Mouse (Mus musculus) urinary bladder, postnatal 14 days (tissue): ENCODE measurements around the gene Mical2.
A peak's percentile ranks its signal among the peaks of the same experiment; 100 is the strongest.

Source experiments
- DNase-seq: peaks from one replicate; pipeline ENCODE4 v3.0.0; 2021; ENCODE audit warnings: low spot score

The Mical2 gene

DNA sequence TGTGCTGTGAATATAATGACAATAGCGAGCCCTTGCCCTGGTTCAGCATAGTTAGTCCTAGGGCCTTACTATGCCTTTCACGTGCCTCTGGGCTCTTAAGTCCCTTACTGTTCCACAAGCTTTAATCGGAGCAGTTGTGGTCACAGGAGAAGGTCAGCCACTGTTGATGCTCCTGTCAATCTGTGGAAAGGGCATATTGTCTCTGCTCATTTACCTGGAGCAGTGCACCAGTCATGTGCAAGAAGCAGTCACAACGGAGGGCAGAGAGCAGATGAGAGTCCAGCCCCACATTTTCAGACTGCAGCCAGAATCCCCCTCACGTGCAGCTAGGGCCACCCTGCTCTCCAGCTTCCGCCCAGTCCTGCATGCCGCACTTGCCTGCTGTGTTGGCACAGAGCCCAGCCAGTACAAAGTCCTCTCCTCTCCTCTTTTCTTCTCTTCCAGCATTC lies 128.9 kb downstream of the Mical2 start:
- no peak for DNase-seq

DNA sequence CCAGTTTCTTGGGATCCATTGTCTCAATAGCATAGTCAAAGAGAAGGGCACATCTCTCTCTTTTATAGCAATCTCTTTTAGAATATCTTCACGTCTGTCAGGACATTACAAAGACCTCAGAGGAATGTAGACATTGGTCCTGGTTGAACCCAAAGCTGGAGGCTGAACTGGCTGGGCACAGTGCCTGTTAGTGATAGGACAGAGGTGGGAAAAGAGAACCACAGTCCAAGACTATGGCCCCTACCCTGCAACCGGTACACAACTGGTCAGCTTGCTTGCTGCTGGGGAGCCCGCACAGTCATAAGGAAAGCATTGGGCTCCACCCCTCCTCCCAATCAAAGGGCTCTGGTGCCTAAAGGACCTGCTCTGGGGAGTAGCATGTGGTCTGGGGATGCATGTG lies 133.9 kb downstream of the Mical2 start:
- no peak for DNase-seq

DNA sequence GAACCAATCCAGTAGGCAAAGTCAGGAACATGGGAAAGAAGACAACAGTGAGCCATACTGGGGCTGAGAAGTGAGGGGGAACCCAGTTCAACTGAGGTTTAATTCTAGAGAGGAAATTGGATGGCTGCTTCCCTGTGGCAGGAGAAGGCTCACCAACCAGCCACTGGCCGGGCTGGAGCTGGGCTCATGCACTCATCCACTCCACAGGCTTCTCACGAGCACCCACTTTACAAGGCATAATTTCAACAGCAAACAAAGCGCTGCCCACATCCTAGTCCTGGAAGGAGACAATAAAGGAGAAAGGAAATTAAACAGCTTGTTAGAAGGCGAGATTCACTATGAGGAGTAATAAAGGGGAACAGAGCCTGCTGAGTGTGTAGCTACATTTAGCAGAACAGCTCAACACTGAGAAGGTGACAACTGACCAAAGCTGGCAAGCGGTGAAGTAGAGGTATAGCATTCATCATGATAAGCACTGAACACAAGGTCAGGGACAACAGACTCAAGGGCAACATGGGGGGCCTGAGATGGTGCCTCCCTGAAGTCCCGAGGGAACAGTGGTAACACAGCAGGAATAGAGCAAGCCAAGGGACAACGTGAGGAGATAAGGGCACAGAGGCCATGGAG lies 137.0 kb downstream of the Mical2 start:
- no peak for DNase-seq

DNA sequence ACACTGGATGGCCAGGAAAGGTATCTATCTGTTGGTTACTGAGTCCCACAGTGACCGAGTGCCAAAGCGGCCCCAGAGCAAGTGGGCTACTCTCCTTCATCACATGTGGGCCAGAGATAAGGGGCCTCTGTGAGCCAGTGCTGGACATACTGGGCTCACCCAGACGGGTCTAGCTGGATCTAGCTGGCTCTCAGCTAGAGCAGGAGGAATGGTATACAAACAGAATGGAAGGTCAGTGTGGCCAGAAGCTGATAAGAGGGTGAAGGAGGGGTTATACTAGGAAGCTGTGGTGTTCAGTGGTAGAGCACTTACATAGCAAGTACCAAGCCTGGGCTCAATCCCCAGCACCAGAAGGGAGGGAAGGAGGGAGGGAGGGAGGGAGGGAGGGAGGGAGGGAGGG lies 140.2 kb downstream of the Mical2 start:
- DNase-seq = no peak

DNA sequence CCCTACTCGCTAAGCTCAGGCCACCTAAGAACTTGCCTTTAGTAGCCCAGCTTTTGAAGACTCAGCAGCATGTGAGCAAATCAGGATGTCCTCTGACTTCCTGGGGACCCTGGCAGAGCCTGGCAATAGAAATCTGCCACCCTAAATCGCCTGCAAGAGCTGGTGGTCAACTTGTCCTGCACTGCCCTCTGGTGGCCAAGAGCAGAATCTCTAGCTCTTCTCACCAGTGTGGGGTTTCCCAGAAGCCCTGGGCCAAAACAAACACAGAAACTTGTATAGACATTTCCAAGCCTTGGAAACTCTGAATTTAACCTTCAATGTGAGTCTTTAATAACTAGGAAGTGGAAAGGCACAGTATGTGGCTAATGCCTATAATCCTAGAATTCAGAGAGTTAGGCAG lies 143.4 kb downstream of the Mical2 start:
- peak; percentile 90 for DNase-seq

DNA sequence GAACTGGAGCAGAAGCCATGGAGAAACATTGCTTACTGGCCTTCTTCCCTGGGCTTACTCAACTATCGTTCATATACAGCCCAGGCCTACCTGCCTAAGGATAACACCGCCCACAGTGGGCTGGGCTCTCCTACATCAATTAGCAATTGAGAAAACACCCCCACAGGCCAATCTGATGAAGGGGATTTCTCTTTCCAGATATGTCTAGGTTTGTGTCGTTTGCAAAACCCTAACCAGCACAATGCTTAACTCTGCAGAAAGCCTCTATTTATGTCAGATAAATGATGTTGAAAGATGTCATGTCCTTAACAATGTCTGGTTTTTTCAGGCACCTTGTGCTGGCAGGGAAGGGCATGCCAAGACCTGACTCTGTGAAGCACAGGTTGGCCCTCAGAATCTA lies 144.3 kb downstream of the Mical2 start:
- DNase-seq = no peak

DNA sequence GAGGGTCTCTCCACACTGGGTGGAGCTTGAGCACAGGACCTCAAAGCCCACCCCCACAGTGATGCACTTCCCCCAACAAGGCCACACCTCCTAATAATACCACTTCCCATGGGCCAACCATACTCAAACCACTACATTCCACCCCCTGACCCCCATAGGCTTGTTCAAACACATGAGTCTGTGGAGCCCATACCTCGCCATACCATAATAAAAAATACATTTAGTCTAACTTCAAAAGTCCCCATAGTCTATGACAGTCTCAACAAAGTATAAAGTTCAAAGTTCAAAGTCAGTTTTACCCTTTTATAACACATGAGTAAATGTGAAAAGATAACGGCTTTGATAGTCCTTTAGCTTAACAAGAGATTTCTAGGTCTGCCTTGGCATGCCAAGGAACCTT lies 145.7 kb downstream of the Mical2 start:
- DNase-seq = no peak

DNA sequence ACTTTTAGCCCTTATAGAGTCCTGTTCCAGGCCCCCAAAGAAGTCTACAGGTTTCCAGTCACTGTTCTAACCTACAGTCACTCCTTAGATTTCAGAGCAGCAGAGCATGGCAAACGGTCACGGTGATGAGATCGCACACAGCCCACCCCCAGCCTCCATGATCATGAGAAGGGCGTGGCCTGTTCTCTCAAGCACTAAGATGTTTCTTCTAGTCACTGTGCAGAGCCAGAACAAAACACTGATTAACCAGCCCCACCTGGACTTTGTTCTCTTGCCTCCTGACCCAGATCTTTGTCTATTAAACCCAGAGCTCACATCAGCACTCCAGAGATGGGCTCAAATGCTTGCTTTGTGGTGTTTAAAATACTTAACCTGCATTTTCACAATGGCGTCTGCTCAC lies 148.4 kb downstream of the Mical2 start:
- DNase-seq = no peak

DNA sequence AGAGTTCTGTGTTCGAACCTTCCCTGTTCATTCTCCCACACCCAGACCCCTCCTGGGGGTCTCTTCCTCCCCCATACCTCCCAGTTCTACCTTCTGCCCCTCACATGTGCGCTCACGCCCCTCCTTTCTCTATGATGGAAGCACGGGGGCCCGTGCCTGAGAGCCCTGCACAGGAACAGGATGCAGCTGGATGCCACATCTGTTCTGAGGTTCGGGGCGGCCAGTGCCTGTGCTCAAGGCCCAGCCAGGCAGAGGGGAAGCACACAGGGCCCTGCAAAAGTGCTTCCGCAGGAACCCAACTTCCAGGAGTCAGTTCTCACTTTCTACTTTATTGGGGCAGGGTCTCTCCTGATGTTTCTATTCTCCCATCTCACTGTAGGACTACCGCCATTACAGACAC lies 149.4 kb downstream of the Mical2 start:
- DNase-seq = no peak

DNA sequence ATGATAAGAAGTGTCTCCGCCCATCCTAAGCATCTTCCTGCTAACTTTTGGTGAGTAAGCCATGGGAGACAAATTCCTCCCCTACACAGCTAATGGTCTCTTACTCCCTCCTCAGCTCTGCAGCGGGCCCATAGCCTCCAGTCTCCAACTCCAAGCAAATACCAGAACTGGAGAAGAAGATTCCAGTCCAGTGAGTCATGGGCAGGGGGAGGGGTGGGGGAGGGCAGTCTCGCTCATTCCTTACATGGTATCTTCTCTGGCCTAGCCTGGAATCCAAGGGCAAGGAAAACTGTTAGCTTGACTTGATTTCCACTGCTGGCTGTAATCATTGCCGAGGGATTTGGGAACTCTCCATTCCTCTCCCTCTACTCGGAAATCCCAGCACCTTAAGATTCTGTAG lies 150.2 kb downstream of the Mical2 start:
- DNase-seq = no peak

DNA sequence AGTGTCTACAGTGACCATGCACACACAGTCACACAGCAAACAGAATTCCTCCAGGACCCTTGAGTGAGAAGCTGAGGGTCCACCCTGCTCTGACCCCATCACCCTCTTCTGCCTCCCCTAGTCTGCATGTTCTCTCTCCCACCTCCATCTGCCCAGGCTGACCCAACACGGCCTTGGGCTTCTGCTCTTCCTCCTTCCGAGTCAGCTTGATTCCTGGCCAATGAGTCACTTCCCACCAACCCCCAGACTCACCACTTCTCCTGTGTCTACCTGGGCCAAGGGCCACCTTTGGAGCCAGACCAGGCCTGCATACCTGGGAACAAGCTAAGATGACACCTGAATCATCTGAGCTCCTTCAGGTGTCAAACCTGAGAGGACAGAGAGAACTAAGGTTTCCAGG lies 151.0 kb downstream of the Mical2 start:
- DNase-seq = no peak

DNA sequence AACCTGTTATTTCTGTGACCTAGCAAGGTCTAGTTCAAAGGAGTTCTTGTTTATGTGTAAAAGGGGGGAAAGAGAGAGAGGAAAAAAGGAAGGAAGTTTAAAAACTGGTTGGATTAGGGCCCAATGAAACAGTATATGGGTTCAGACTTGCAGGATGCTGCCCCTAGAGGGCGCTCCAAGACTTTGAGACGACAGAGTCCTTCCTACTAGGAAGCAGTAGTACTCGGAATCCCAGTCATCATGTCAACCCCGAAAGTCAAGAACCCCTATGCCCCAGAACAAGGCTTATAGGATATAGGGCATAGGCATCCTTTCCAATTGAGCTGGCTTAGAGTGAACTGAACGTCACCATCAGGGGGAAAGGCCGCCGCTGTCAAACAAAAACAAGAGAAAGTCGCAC lies 151.7 kb downstream of the Mical2 start:
- DNase-seq = peak; percentile 87

DNA sequence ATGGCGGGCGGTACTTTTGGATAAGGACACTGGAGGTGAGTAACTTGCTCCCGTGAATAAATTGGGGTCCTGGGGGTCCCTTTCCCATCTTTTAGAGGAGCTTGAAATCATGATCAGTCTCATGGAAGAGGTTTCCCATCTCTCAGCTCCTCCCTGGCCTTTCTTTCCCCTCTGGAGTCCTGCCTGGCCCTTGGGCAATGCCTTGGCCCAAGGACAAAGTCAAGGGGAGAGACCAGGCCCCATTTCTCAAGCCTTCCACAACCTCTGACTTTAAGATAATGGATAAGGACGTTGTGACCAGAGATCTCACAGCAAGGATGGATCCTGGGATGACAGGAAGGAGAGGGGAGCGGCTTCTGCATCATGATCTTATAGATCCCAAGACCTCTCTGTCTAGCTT lies 152.4 kb downstream of the Mical2 start:
- DNase-seq = no peak

DNA sequence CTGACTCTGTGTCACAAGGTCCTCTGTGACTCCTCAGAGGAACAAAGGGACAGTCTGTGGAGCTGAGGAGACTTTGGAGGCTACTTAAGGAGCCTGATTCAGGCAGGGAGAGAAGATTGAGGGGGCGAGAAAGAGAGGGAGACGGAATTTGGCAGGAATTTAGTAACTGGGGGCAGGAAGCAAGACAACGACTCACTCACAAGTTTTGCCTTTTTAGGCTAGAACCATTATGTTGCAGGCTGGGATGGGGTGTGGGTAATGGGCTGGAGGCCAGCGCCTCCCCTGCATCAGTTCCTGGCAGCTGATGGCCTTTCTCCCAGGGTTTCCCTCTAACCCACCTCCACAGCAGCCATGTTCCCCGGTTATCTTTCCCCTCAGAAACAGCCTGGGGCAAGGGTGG lies 152.8 kb downstream of the Mical2 start:
- DNase-seq = no peak

DNA sequence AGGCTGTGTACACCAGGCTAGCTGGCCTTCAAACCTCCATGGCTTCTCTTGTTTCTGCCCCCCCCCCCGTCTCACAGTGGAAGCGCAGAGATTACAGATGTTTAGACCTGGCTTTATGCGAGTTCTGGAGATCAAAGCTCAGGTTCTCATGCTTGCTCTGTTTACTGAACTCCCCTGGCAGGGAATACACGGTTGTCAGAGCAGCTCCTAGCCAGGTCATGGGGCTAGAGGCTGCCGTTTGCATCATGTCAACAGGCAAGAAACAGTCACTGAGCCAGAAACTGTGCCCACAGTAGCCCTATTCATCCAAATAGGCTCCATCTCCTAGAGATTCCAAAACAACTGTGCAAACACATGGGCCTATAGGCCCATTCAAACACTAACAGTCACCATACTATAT lies 160.9 kb downstream of the Mical2 start:
- no peak for DNase-seq

DNA sequence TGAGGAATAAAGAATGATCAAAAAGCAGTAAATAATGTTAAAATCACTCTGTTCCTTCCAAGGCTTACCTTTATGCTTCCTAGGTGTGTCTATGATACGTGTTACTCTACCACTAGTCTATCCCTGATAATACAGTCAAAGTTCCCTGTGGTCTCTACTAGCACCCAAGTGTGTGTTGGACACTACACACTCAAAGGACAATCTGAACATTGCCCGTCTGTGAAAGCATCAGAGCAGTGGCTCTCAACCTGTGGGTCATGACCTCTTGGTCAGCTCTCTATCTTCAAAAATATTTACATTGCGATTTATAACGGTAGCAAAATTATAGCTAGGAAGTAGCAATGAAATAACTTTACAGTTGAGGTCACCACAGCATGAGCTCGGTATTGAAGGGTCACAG lies 162.2 kb downstream of the Mical2 start:
- no peak for DNase-seq

DNA sequence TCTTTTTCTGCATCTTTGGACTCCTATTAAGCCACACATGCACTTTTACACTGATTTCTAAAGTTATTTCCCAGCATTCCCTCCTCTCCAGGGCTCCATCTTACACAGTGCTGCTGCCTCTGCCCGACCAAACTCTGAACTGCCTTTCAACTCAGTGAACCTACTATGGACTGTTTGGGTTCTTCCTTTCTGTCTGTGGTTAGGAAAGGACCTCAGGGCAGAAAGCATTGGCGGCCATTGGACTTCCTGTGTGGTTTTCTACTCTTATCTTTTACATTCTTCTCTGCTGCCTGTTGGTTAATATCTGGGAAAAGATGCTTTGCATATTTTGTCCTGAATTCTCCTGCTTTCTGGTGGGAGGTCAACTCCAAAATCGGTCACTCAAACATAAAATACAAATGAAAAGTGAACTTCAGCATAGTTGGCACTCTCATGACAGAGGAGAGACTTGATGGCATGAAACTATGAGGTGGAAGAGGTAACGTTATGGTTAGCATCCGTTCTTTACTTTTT lies 162.8 kb downstream of the Mical2 start:
- no peak for DNase-seq

DNA sequence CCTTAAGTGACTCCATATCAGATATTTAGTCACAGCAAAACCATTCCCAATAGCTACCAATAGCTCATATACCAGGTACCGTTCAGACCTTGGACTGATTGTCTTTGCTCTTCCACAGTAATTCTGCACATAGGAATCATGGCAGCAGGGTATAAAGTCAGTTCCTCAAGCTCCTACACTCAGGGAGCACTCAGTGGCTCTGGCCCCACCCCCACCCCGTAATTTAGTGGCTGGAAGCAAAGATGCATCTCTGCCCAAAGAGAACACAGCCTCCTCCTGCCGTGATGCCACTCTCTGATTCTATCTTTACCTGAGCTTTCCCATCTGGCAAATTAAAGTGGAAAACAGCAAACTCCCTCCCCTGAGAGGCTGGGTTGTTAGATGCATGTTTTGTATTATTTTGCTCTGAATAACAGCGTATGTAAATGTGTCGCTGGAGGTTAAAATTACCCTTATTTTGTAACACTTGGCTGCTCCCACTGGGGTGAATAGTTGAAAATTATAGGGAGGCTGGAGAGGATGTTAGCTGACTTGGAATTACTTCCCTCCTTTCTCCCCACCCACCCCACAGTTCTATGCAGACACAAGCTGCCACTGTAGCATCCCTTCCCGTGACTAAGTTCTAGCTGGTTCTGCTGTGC lies 164.1 kb downstream of the Mical2 start:
- no peak for DNase-seq

DNA sequence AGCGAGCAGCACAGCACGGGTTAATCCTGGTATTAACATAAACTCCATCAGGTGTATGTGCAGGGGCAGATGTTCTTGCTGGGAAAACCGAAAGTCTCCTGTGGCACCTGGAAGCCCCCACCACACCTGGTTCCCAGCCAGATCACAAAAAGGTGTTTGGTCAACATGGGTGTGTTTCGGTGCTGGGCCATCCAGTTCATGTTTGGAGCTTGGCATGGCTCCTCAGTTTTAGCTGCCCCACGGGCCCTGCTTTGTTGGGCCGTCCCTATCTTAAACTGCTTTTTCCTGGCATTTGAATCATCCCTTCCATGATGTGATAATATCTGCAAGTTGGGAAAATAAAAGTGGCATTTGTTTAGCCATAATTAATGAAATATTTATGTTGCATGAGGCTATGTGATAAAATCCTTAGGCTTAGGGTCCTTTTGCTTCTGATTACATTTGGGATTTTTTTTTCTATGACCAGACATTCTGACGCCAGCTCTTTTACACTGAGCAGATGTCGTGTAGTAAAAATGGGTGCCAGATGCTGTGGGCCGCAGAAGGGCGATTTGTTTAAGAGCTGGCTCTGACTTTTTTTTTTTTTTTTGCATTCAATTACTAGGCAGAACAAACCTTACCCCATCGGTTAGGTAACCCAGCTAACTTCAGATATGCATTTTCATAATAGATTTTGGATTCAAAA lies 164.7 kb downstream of the Mical2 start:
- no peak for DNase-seq

DNA sequence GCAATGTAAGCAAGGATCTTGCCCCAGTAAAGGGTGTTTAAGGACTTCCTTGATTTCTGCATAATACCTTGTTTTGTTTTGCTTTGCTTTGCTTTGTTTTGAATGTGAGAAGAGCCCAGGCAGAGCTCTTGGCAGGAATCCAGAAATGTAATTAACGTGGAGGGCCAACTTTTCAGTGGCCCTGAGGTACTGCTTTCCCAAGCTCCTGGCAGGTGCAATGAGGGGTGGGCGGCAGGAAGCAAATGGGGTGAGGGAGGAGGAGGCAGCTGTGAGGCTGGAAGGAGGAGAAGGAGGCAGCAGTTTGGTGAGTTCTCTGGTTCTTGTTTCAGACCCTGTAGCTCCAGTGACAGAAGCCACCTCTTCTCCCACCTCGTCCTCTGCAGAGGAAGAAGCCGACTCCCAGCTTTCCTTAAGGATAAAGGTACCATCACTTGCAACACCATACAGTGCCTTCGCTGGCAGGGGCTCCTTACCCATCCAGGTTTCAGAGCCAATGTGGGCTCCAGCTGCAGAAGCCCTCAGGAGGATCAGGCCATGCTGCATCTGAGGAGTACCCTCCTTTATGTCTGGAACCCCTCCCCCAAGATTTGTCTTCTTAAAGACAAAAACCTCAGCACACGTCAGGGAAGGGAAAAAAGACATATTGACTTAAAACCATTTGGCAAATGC lies 165.4 kb downstream of the Mical2 start:
- DNase-seq = no peak

DNA sequence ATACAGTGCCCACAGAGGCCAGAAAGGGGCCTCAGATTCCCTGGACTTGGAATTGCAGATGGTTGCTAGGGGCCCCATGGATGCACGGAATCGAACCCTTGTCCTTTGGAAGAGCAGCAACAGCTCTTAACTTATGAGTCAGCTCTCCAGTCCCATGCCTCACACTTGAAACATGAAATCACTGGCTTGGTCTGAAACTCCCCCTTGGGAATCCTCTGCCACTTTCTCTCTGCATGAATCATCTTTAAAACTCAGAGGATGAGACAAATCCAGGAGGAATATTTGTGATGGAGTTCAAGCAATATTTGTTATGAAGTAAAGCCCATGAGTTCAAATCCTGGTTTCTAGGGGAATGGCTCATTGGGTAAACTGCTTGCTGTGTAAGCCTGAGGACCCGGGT lies 172.1 kb downstream of the Mical2 start:
- DNase-seq = no peak

DNA sequence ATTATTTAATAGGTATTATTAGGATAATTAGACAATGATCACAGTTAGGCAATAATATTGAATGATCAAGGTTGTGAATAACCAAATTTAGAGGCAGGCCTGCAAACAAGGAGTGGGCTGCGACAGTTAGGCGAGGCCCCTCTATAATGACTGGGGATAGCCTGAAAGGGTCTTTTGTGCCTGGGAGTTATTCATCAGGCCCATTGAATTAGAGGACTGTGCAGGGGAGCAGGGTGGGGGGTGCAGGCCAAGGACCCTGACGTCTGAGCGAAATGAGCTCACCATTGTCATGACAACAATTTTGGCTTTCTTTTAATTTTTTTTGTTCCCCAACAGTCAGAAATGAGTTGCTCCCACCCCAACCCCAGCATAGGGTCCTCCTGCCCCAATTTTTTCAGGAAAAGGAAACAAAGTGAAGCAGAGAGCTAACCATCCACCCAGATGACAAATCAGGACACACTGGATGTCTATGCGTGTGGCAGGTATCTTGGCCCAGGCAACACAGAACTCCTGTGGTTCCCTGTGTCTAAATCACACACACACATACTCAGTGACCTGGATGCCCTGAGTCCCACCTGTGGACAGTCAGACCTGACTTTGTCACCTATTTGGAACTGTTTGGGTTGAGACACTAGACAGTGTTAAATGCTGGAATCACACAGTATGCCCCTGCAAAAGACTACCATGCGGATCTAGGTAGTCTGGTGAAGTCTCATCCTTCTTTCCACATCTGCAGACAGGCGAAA lies 173.9 kb downstream of the Mical2 start:
- DNase-seq = no peak
